In genomic region chr6:37419445-37419941, GRCm38 (mm10) we compare ENCODE assay signal across 8 mouse cellular contexts. TPM values are rescaled to one million over a fixed set of nuclear protein-coding genes. Genes with fewer than 3 reads are reported as not detected.
DNase-seq lines count a peak whose midpoint lies in the region; ATAC-seq and TF ChIP-seq lines count a peak whose summit lies in the region.

No protein-coding gene starts in this region.

- H3K9me3 ChIP-seq in hindbrain, postnatal 0 days (ENCODE audit: low read length), result no peaks in the 10 kb centered on the region
- H3K9me3 ChIP-seq in limb, embryonic 10.5 days (replicated peaks), result no peaks in the 10 kb centered on the region

- H3K9ac ChIP-seq in hindbrain, postnatal 0 days (replicated peaks; ENCODE audit: low read length), result no peak overlapping the region

- peak overlapping the region; percentile 51; the same call in 1 of the 2 replicates for H3K27ac ChIP-seq in hindbrain, postnatal 0 days
- peak overlapping the region; percentile 53; the same call in 1 of the 2 replicates for H3K27ac ChIP-seq in limb, embryonic 10.5 days

- 0 out of 2 replicates have a peak, but pooled peaks cover 3% of the 10 kb centered on the region for H3K4me1 ChIP-seq in hindbrain, postnatal 0 days (ENCODE audit: insufficient read depth, low read length)
- H3K4me1 ChIP-seq in limb, embryonic 10.5 days, result peaks cover 40% of the 10 kb centered on the region

- H3K36me3 ChIP-seq in hindbrain, postnatal 0 days (ENCODE audit: insufficient read depth, low read length), result no peaks in the 10 kb centered on the region
- peaks cover 12% of the 10 kb centered on the region; the same call in 1 of the 2 replicates for H3K36me3 ChIP-seq in limb, embryonic 10.5 days

- H3K4me3 ChIP-seq in hindbrain, postnatal 0 days (ENCODE audit: low read length), result no peak overlapping the region
- no peak overlapping the region for H3K4me3 ChIP-seq in limb, embryonic 10.5 days

- DNase-seq in embryo, embryonic 10.5 days (ENCODE audit: low spot score), result peak; percentile 37
- no peak for DNase-seq in embryo, embryonic 11 days
- peak; percentile 57 for DNase-seq in CD4-positive, CD25-positive, alpha-beta regulatory T cell, adult 2 months (ENCODE audit: low read depth, low spot score)
- peak; percentile 52 to 65 for DNase-seq in gastrocnemius, adult 8-10 months (ENCODE audit: low spot score in 2 of 2)
- DNase-seq in hindbrain, postnatal 0 days (ENCODE audit: low spot score), result peak; percentile 37
- DNase-seq in limb, embryonic 10.5 days (ENCODE audit: low spot score), result no peak
- DNase-seq in telencephalon, adult 2 months (ENCODE audit: low read depth, low spot score), result peak; percentile 94
- no peak for DNase-seq in embryo, embryonic 10 days (ENCODE audit: low spot score)

- peak; percentile 77; the same call in 1 of the 2 replicates for ATAC-seq in hindbrain, postnatal 0 days

- no peaks in the 10 kb centered on the region for H3K27me3 ChIP-seq in hindbrain, postnatal 0 days (ENCODE audit: insufficient read depth, low read length)
- H3K27me3 ChIP-seq in limb, embryonic 10.5 days (ENCODE audit: low read depth, poor library complexity, severe bottlenecking), result no peaks in the 10 kb centered on the region

- no peak for TF ChIP-seq CTCF in hindbrain, postnatal 0 days (IDR thresholded peaks at IDR 0.05; ENCODE audit: low read depth)

- 71% methylated on average over 17 of the region's 17 CpGs for WGBS in hindbrain, postnatal 0 days
- 75% methylated on average over 17 of the region's 17 CpGs for WGBS in limb, embryonic 10.5 days

- peak overlapping the region; percentile 10; the same call in 1 of the 2 replicates for H3K4me2 ChIP-seq in hindbrain, postnatal 0 days (ENCODE audit: low read depth, low read length)

RNA-seq across cellular contexts. Expression of gene Creb3l2, which starts 22.5 kb away (rescaled TPM):
- 10 to 100 TPM in 3 of 4 experiments, 1 to 10 TPM in 1; 10.0 to 13.7 (median 11.1) TPM for total RNA-seq in gastrocnemius, adult 8-10 months (2022)
- total RNA-seq in hindbrain, postnatal 0 days (2014; rRNA removed), result 5.5 and 6.3 TPM in 2 replicates
- 1.9 and 2.2 TPM in 2 replicates for polyA plus RNA-seq in hindbrain, postnatal 0 days (2015; fragmentation: Nextera tagmentation; extraction: Ambion mirVana)
- 9.6 and 17.2 TPM in 2 replicates for polyA plus RNA-seq in limb, embryonic 10.5 days (2016; fragmentation: Nextera tagmentation; extraction: Ambion mirVana)

Comparison
In these comparisons a context has a peak if more than half of its experiments do, and no peak if none do; other contexts are left out.
1. DNase-seq: peak in embryo, embryonic 10.5 days (single experiment), CD4-positive, CD25-positive, alpha-beta regulatory T cell, adult 2 months (single experiment), gastrocnemius, adult 8-10 months (2 of 2), hindbrain, postnatal 0 days (single experiment) and telencephalon, adult 2 months (single experiment); none in embryo, embryonic 11 days (single experiment), limb, embryonic 10.5 days (single experiment) and embryo, embryonic 10 days (single experiment).